Mouse (Mus musculus) inflammation-experienced regulatory T-cells (primary cell): Measurements from ENCODE around the gene March6. TPM values are rescaled to one million over a fixed set of nuclear protein-coding genes. Genes with fewer than 3 reads are reported as not detected.

Experiments
- polyA plus RNA-seq, 2 experiments: library from polyadenylated mRNA; unstranded; fragments of 100-300 nt; shearing (Covaris generic); gene quantifications; one replicate each; pipeline ENCODE4 v1.2.1; 2017

March6 gene
- polyA plus RNA-seq: 1 to 10 TPM; 7.0 to 8.4 TPM

GRCm38 (mm10) chr15:31530659-31531445, at the start of gene March6:
TSS of gene March6 (minus strand) at chr15:31531053.

GRCm38 (mm10) chr15:31565184-31565583, 34.3 kb upstream of the March6 start, which contains the start of gene Cmbl:
TSS of gene Cmbl (plus strand) at chr15:31565389.

GRCm38 (mm10) chr15:31453098-31453916, 77.5 kb downstream of the March6 start, which contains the start of gene Ropn1l:
TSS of gene Ropn1l (minus strand) at chr15:31453737.

Other genes starting within 250 kb of the March6 start
- 1 to 10 TPM in 1 of 2 experiments, not detected in 1; 1.1 TPM for gene Ankrd33b, start 163.3 kb downstream of the March6 start, polyA plus RNA-seq
- under 1 TPM; 0.49 to 0.89 TPM for gene Ropn1l, start 77.3 kb downstream of the March6 start, polyA plus RNA-seq
- gene Cmbl, start 34.3 kb upstream of the March6 start, polyA plus RNA-seq: under 1 TPM in 1 of 2 experiments, not detected in 1; 0.13 TPM
- gene Cct5, start 70.8 kb upstream of the March6 start, polyA plus RNA-seq: 100 to 1,000 TPM; 287 to 341 TPM
- gene Fam173b, start 70.8 kb upstream of the March6 start, polyA plus RNA-seq: 10 to 100 TPM; 13.8 to 17.7 TPM